ENCODE assay signal across 26 mouse cellular contexts in the genomic region with DNA sequence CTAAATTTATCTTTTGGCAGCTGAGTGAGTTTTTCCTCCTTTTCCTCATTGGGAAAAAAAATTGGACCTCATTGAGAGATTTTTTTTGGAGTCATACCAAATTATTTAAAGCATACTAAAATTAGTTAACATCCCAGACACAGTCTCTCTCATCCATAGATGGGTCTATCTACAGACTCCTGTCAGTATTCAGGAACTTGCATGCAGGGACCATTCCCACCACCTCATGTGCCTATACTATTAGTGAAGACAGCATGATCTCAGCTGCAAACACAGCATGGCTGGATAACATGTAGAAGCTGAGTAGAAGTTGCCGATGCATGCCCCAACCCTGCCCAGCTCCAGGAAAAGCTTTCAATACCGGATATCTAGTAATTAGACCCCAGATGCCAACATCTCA.
"Had no signal": no experiment of that assay in that cellular context is flagged by ENCODE, and none has a peak within 500 bp of the region (broad histone marks: within the 10 kb centered on the region; RNA-seq: fewer than 3 reads in every experiment).

No protein-coding gene starts in this region.

- H3K4me1 ChIP-seq: heart, embryonic 10.5 days; heart, embryonic 12.5 days; hindbrain, embryonic 10.5 days; hindbrain, embryonic 12.5 days; intestine, embryonic 15.5 days; liver, embryonic 12.5 days had no signal

- H3K9me3 ChIP-seq: heart, embryonic 10.5 days; heart, embryonic 12.5 days; hindbrain, embryonic 10.5 days; hindbrain, embryonic 12.5 days; intestine, embryonic 15.5 days; limb, embryonic 13.5 days; limb, embryonic 15.5 days; liver, embryonic 12.5 days had no signal

- H3K36me3 ChIP-seq: heart, embryonic 10.5 days; heart, embryonic 12.5 days; hindbrain, embryonic 10.5 days; hindbrain, embryonic 12.5 days; intestine, embryonic 15.5 days; limb, embryonic 13.5 days; limb, embryonic 15.5 days; liver, embryonic 12.5 days had no signal

- H3K9ac ChIP-seq: heart, embryonic 12.5 days; hindbrain, embryonic 12.5 days; hindbrain, embryonic 14.5 days; intestine, embryonic 15.5 days; limb, embryonic 13.5 days; limb, embryonic 15.5 days; liver, embryonic 12.5 days; liver, embryonic 14.5 days had no signal

- H3K27me3 ChIP-seq: heart, embryonic 12.5 days; hindbrain, embryonic 12.5 days; intestine, embryonic 15.5 days; limb, embryonic 13.5 days; limb, embryonic 15.5 days; liver, embryonic 12.5 days had no signal

- ATAC-seq: hindbrain, embryonic 16.5 days; inflammation-experienced regulatory T-cells, adult 6 months; intestine, embryonic 15.5 days; intestine, postnatal 0 days; liver, embryonic 12.5 days had no signal

- DNase-seq: gastrocnemius, postnatal 10 days; gastrocnemius, postnatal 25 days; heart, adult 18-20 months; heart, postnatal 10 days; heart, postnatal 4 days; kidney, adult 18-20 months; kidney, adult 9 months; kidney, postnatal 10 days; kidney, postnatal 36 days; layer of hippocampus, adult 9-11 months; layer of hippocampus, postnatal 36 days; left cerebral cortex, postnatal 4 days; lung, adult 18-20 months had no signal

- H3K27ac ChIP-seq: heart, embryonic 10.5 days; hindbrain, embryonic 10.5 days; hindbrain, embryonic 12.5 days; hindbrain, embryonic 14.5 days; intestine, embryonic 15.5 days; limb, embryonic 13.5 days; limb, embryonic 15.5 days; liver, embryonic 12.5 days; liver, embryonic 14.5 days had no signal

- H3K4me2 ChIP-seq: heart, embryonic 12.5 days; hindbrain, embryonic 12.5 days; hindbrain, embryonic 14.5 days; intestine, embryonic 15.5 days; limb, embryonic 13.5 days; limb, embryonic 15.5 days; liver, embryonic 12.5 days had no signal

- H3K4me3 ChIP-seq: heart, embryonic 10.5 days; heart, embryonic 12.5 days; hindbrain, embryonic 10.5 days; hindbrain, embryonic 12.5 days; intestine, embryonic 15.5 days; limb, embryonic 13.5 days; limb, embryonic 15.5 days; liver, embryonic 12.5 days had no signal
